Mouse (Mus musculus) midbrain, embryonic 10.5 days (tissue): Measurements from ENCODE around the gene Fxyd3. TPM values are rescaled to one million over a fixed set of nuclear protein-coding genes. Genes with fewer than 3 reads are reported as not detected.

Experiments
- DNase-seq: peaks from one replicate; pipeline ENCODE4 v3.0.0-alpha.2; 2017; ENCODE audit warnings: low spot score
- H3K27ac ChIP-seq: fragments of 300-500 bp; sonication (generic); replicated peaks from 2 replicates; pipeline ENCODE4 v1.5.1; 2016; ENCODE audit warnings: mild to moderate bottlenecking
- H3K27me3 ChIP-seq: fragments of 300-500 bp; sonication (generic); 2 replicates; pipeline ENCODE4 v1.6.1; 2016; ENCODE audit warnings: low read depth, mild to moderate bottlenecking; ENCODE audit not compliant: poor library complexity, severe bottlenecking
- H3K36me3 ChIP-seq: fragments of 300-500 bp; sonication (generic); 2 replicates; pipeline ENCODE4 v1.6.1; 2016; ENCODE audit warnings: mild to moderate bottlenecking, moderate library complexity
- H3K4me1 ChIP-seq: fragments of 300-500 bp; sonication (generic); 2 replicates; pipeline ENCODE4 v1.6.1; 2016
- H3K4me3 ChIP-seq: fragments of 300-500 bp; sonication (generic); 2 replicates; pipeline ENCODE4 v1.5.1; 2016; ENCODE audit warnings: mild to moderate bottlenecking, moderate library complexity
- H3K9me3 ChIP-seq: fragments of 300-500 bp; sonication (generic); replicated peaks from 2 replicates; pipeline ENCODE4 v1.6.1; 2016; ENCODE audit warnings: mild to moderate bottlenecking
- WGBS: fragments of 180-500 bp; shearing (Covaris S2); methylation state at CpG from one replicate; pipeline ENCODE4 v1.1.7; 2016; 5-methylcytosine and 5-hydroxymethylcytosine counted together
- polyA plus RNA-seq: library from polyadenylated mRNA; unstranded; fragments of >200 nt; fragmentation: Nextera tagmentation; extraction: Ambion mirVana; gene quantifications from 2 replicates; pipeline ENCODE4 v1.2.1, GENCODE M21; 2016

Fxyd3 gene
- polyA plus RNA-seq, 1 experiment from 2014 or later: 3.4 TPM

GRCm38 (mm10) chr7:31058211-31058610 is 18.3 kb downstream of the Fxyd3 start:
- no peaks in the 10 kb centered on the region for H3K36me3 ChIP-seq
- H3K9me3 ChIP-seq: no peaks in the 10 kb centered on the region
- WGBS: 89% methylated on average over 6 of the region's 6 CpGs
- H3K27me3 ChIP-seq: peaks cover 28% of the 10 kb centered on the region
- no peak overlapping the region for H3K4me3 ChIP-seq
- H3K4me1 ChIP-seq: peaks cover 34% of the 10 kb centered on the region
- no peak overlapping the region for H3K27ac ChIP-seq
- DNase-seq: no peak

- Histone ChIP-seq H3K27ac (no peak overlapping the region), H3K9me3 (no peaks in the 10 kb centered on the region), H3K4me3 (no peak overlapping the region), H3K4me1 (peaks cover 39% of the 10 kb centered on the region), H3K27me3 (peaks cover 32% of the 10 kb centered on the region), H3K36me3 (no peaks in the 10 kb centered on the region)
- no peak for DNase-seq
- WGBS: 74% methylated on average over 5 of the region's 5 CpGs
Measured at GRCm38 (mm10) chr7:31057730-31058129, 18.8 kb downstream of the Fxyd3 start.

GRCm38 (mm10) chr7:31057071-31057470 is 19.4 kb downstream of the Fxyd3 start, which contains the start of gene Fxyd1:
Gene Fxyd1, minus strand, starts transcription at chr7:31057199.
- Histone ChIP-seq H3K9me3 (no peaks in the 10 kb centered on the region), H3K27ac (no peak within 1 kb of the TSS), H3K36me3 (no peaks in the 10 kb centered on the region), H3K4me1 (peaks cover 46% of the 10 kb centered on the region), H3K4me3 (no peak within 1 kb of the TSS), H3K27me3 (peaks cover 39% of the 10 kb centered on the region)
- DNase-seq: no peak
- 65% methylated on average over 2 of the region's 2 CpGs for WGBS

- Histone ChIP-seq H3K27me3 (peaks cover 45% of the 10 kb centered on the region), H3K4me3 (no peak overlapping the region), H3K4me1 (peaks cover 52% of the 10 kb centered on the region), H3K9me3 (no peaks in the 10 kb centered on the region), H3K36me3 (no peaks in the 10 kb centered on the region), H3K27ac (no peak overlapping the region)
- 83% methylated on average over 7 of the region's 7 CpGs for WGBS
- DNase-seq: no peak
Measured at GRCm38 (mm10) chr7:31056448-31056847, 20.1 kb downstream of the Fxyd3 start.

GRCm38 (mm10) chr7:31055883-31056282 is 20.6 kb downstream of the Fxyd3 start:
- Histone ChIP-seq H3K36me3 (no peaks in the 10 kb centered on the region), H3K4me1 (peaks cover 58% of the 10 kb centered on the region), H3K4me3 (no peak overlapping the region), H3K27me3 (peaks cover 51% of the 10 kb centered on the region), H3K27ac (no peak overlapping the region), H3K9me3 (no peaks in the 10 kb centered on the region)
- WGBS: 25% methylated on average over 3 of the region's 4 CpGs
- DNase-seq: no peak

- peak overlapping the region; percentile 71; the same call in 1 of the 2 replicates for H3K27ac ChIP-seq
- WGBS: 6% methylated on average over 8 of the region's 10 CpGs
- no peak for DNase-seq
- H3K4me3 ChIP-seq: no peak overlapping the region
- no peaks in the 10 kb centered on the region for H3K36me3 ChIP-seq
- H3K9me3 ChIP-seq: no peaks in the 10 kb centered on the region
- peaks cover 63% of the 10 kb centered on the region for H3K4me1 ChIP-seq
- peaks cover 56% of the 10 kb centered on the region for H3K27me3 ChIP-seq
Measured at GRCm38 (mm10) chr7:31055354-31055824, 21.1 kb downstream of the Fxyd3 start.

- peaks cover 63% of the 10 kb centered on the region for H3K4me1 ChIP-seq
- no peak overlapping the region for H3K4me3 ChIP-seq
- no peaks in the 10 kb centered on the region for H3K9me3 ChIP-seq
- no peaks in the 10 kb centered on the region for H3K36me3 ChIP-seq
- no peak overlapping the region; the same call in 1 of the 2 replicates for H3K27ac ChIP-seq
- no peak for DNase-seq
- peaks cover 62% of the 10 kb centered on the region for H3K27me3 ChIP-seq
- 45% methylated on average over 11 of the region's 11 CpGs for WGBS
Measured at GRCm38 (mm10) chr7:31054661-31055320, 21.7 kb downstream of the Fxyd3 start.

GRCm38 (mm10) chr7:31053882-31054447 is 22.5 kb downstream of the Fxyd3 start:
- WGBS: 31% methylated on average over 10 of the region's 10 CpGs
- no peak for DNase-seq
- H3K9me3 ChIP-seq: no peaks in the 10 kb centered on the region
- no peaks in the 10 kb centered on the region for H3K36me3 ChIP-seq
- no peak overlapping the region for H3K27ac ChIP-seq
- H3K27me3 ChIP-seq: peaks cover 70% of the 10 kb centered on the region
- H3K4me1 ChIP-seq: peaks cover 61% of the 10 kb centered on the region
- H3K4me3 ChIP-seq: no peak overlapping the region

GRCm38 (mm10) chr7:31052636-31053434 is 23.7 kb downstream of the Fxyd3 start:
- Histone ChIP-seq H3K27me3 (peaks cover 81% of the 10 kb centered on the region), H3K27ac (no peak overlapping the region), H3K4me3 (peak overlapping the region; percentile 43), H3K4me1 (peaks cover 61% of the 10 kb centered on the region), H3K9me3 (no peaks in the 10 kb centered on the region), H3K36me3 (no peaks in the 10 kb centered on the region)
- peak; percentile 46 for DNase-seq
- under 1% methylated on average over 34 of the region's 34 CpGs for WGBS

GRCm38 (mm10) chr7:31052251-31052635 is 24.3 kb downstream of the Fxyd3 start:
- peaks cover 87% of the 10 kb centered on the region for H3K27me3 ChIP-seq
- H3K4me3 ChIP-seq: peak overlapping the region; percentile 43
- DNase-seq: no peak
- H3K27ac ChIP-seq: no peak overlapping the region
- WGBS: 2% methylated on average over 22 of the region's 22 CpGs
- no peaks in the 10 kb centered on the region for H3K9me3 ChIP-seq
- peaks cover 61% of the 10 kb centered on the region for H3K4me1 ChIP-seq
- H3K36me3 ChIP-seq: no peaks in the 10 kb centered on the region

- no peak within 1 kb of the TSS for H3K27ac ChIP-seq
- H3K4me1 ChIP-seq: peaks cover 61% of the 10 kb centered on the region
- peak; percentile 26 for DNase-seq
- peak within 1 kb of the TSS; percentile 44 for H3K4me3 ChIP-seq
- H3K27me3 ChIP-seq: peaks cover 93% of the 10 kb centered on the region
- whole genome bisulfite sequencing: 3% methylated on average over 27 of the region's 28 CpGs
- no peaks in the 10 kb centered on the region for H3K36me3 ChIP-seq
- no peaks in the 10 kb centered on the region for H3K9me3 ChIP-seq
Measured at GRCm38 (mm10) chr7:31051321-31052021, 25.0 kb downstream of the Fxyd3 start, which contains the start of gene Fxyd7. Gene Fxyd7, minus strand, starts transcription at chr7:31051467.

- 3% methylated on average over 9 of the region's 9 CpGs for WGBS
- peak; percentile 33 for DNase-seq
- H3K4me1 ChIP-seq: peaks cover 61% of the 10 kb centered on the region
Measured at GRCm38 (mm10) chr7:31050921-31051320, 25.6 kb downstream of the Fxyd3 start.

More at GRCm38 (mm10) chr7:31050921-31051320, 25.6 kb downstream of the Fxyd3 start:
- peaks cover 92% of the 10 kb centered on the region for H3K27me3 ChIP-seq
- H3K4me3 ChIP-seq: peak overlapping the region; percentile 44
- no peaks in the 10 kb centered on the region for H3K9me3 ChIP-seq
- no peaks in the 10 kb centered on the region for H3K36me3 ChIP-seq
- no peak overlapping the region for H3K27ac ChIP-seq
